Mouse (Mus musculus) limb, embryonic 14.5 days (tissue): ENCODE data around the gene St3gal3. TPM values are rescaled to one million over a fixed set of nuclear protein-coding genes. Genes with fewer than 3 reads are reported as not detected.

Experiments used
- ATAC-seq: fragments of 200-750 bp; cut with Nextera tagmentation; 2 replicates; pipeline ENCODE4 v1.8.0; 2017; ENCODE audit warnings: low read depth, moderate number of reproducible peaks, moderate TSS enrichment; ENCODE audit not compliant: low FRiP score
- DNase-seq: peaks from one replicate; pipeline ENCODE4 v3.0.0-alpha.2; 2015; ENCODE audit warnings: low spot score
- H3K27ac ChIP-seq: fragments of 300-500 bp; sonication (generic); replicated peaks from 2 replicates; pipeline ENCODE4 v1.5.1; 2014; ENCODE audit warnings: low read depth, mild to moderate bottlenecking, low read length, moderate library complexity, mixed read lengths
- H3K27me3 ChIP-seq: fragments of 300-500 bp; sonication (generic); 2 replicates; pipeline ENCODE4 v1.6.1; 2014; ENCODE audit warnings: low read length, mixed read lengths; ENCODE audit not compliant: control insufficient read depth, insufficient read depth
- H3K36me3 ChIP-seq: fragments of 300-500 bp; sonication (generic); 2 replicates; pipeline ENCODE4 v1.6.1; 2014; ENCODE audit warnings: mild to moderate bottlenecking, low read length, moderate library complexity, mixed read lengths; ENCODE audit not compliant: control insufficient read depth, insufficient read depth
- H3K4me1 ChIP-seq: fragments of 300-500 bp; sonication (generic); 2 replicates; pipeline ENCODE4 v1.6.1; 2014; ENCODE audit warnings: antibody characterized with exemption, low read length, mixed read lengths; ENCODE audit not compliant: control insufficient read depth, insufficient read depth
- H3K4me2 ChIP-seq: fragments of 300-500 bp; sonication (generic); replicated peaks from 2 replicates; pipeline ENCODE4 v1.6.1; 2014; ENCODE audit warnings: low read depth, mild to moderate bottlenecking, low read length, moderate library complexity; ENCODE audit not compliant: severe bottlenecking
- H3K4me3 ChIP-seq: fragments of 300-500 bp; sonication (generic); replicated peaks from 2 replicates; pipeline ENCODE4 v1.5.1; 2014; ENCODE audit warnings: low read length
- H3K9ac ChIP-seq: fragments of 300-500 bp; sonication (generic); 2 replicates; pipeline ENCODE4 v1.6.1; 2014; ENCODE audit warnings: mild to moderate bottlenecking, low read depth, low read length, moderate library complexity; ENCODE audit not compliant: severe bottlenecking
- H3K9me3 ChIP-seq: fragments of 300-500 bp; sonication (generic); 2 replicates; pipeline ENCODE4 v1.6.1; 2016; ENCODE audit warnings: low read length; ENCODE audit not compliant: control insufficient read depth
- POLR2A ChIP-seq: fragments of 200-500 bp; IDR thresholded peaks from 2 replicates; pipeline ENCODE4 v1.8.0; 2012; ENCODE audit warnings: inconsistent platforms, mild to moderate bottlenecking, moderate library complexity, borderline replicate concordance; ENCODE audit not compliant: insufficient read depth, insufficient read length; ENCODE audit errors: extremely low read depth
- WGBS: fragments of 180-500 bp; shearing (Covaris S2); extraction: QIAGEN DNeasy Blood & Tissue Kit; methylation state at CpG from one replicate; pipeline ENCODE4 v1.1.7; 2014; 5-methylcytosine and 5-hydroxymethylcytosine counted together
- polyA plus RNA-seq, 2 experiments: library from polyadenylated mRNA; depleted of rRNA in 1 of 2; stranded (reverse) in 1 of 2; unstranded in 1 of 2; fragments of >200 nt; fragmentation: Nextera tagmentation in 1 of 2; extraction: Ambion mirVana in 1 of 2; gene quantifications; 2 replicates each; pipeline versions ENCODE4 v1.2.1 to v1.2.3; 2012 to 2014

Gene St3gal3
- polyA plus RNA-seq, 2 experiments = 5.4 to 26.1 TPM

DNA sequence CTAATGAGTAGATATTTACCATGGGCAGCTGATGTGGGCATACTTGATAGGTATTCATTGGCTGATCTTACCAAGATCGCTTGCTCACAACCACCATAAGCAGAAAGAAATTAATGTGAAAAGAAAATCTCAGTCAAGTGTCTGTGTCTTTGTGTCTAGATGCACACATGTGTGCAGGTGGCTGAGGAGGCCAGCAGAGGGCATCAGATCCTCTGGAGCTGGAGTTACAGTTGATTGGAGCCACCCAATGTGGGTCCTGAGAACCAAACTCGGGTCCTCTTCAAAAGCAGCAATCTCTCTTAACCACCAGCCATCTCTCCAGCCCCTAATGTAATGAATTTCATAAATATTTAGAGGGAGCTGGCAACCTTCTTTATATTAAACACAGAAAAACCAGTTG lies 99.6 kb downstream of the St3gal3 start:
- Histone ChIP-seq H3K4me1 (peaks cover 15% of the 10 kb centered on the region), H3K4me3 (no peak overlapping the region), H3K9ac (no peak overlapping the region), H3K27me3 (no peaks in the 10 kb centered on the region), H3K9me3 (no peaks in the 10 kb centered on the region), H3K27ac (no peak overlapping the region), H3K36me3 (no peaks in the 10 kb centered on the region), H3K4me2 (no peak overlapping the region)
- DNase-seq (no peak), ATAC-seq (no peak)
- WGBS = 88% methylated on average over 2 of the region's 2 CpGs
- TF ChIP-seq POLR2A = no peak

DNA sequence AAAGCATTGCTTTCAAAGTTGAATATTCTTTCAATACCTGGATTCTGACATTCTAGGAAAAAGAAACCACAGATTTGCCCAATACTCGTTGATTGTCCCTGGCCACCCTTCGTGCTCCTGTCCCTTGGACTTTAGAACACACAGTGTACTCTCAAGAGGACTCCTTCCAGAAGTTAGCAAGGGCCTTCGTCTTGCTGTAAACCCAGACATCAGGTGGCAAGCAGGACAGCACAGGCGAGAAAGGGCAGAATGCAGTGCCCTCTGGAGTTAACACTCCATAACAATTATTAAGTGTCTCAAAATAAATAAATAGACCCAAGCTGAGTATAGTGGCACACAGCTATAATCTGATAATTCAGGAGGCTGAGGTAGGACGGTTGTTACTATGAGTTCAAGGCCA lies 101.7 kb downstream of the St3gal3 start:
- Histone ChIP-seq H3K4me2 (no peak overlapping the region), H3K4me1 (peaks cover 28% of the 10 kb centered on the region), H3K27me3 (no peaks in the 10 kb centered on the region), H3K27ac (no peak overlapping the region), H3K9ac (no peak overlapping the region), H3K4me3 (no peak overlapping the region), H3K9me3 (no peaks in the 10 kb centered on the region), H3K36me3 (no peaks in the 10 kb centered on the region)
- TF ChIP-seq POLR2A = no peak
- DNase-seq (no peak), ATAC-seq (no peak)
- WGBS = 81% methylated on average over 5 of the region's 5 CpGs

DNA sequence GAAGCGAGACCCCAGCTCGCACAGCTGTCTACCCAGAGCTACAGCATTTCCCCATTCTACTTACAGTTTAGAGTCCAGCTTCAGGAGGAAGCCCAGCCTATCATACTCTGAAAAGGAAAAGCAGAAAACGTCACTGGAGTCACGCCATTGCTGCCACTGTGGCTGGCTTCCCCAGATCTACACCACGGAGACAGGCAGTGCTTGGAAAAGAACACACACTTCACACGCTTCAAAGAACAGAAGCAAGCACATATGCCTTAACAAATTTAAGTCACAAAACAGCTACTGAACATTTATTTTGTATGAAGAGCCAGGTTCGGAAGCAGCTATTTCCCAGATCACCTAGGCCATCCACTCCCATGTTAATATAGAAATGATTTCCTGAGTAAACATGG lies 102.9 kb downstream of the St3gal3 start:
- ATAC-seq = no peak
- 84% methylated on average over 7 of the region's 7 CpGs for WGBS
- TF ChIP-seq POLR2A = no peak

DNA sequence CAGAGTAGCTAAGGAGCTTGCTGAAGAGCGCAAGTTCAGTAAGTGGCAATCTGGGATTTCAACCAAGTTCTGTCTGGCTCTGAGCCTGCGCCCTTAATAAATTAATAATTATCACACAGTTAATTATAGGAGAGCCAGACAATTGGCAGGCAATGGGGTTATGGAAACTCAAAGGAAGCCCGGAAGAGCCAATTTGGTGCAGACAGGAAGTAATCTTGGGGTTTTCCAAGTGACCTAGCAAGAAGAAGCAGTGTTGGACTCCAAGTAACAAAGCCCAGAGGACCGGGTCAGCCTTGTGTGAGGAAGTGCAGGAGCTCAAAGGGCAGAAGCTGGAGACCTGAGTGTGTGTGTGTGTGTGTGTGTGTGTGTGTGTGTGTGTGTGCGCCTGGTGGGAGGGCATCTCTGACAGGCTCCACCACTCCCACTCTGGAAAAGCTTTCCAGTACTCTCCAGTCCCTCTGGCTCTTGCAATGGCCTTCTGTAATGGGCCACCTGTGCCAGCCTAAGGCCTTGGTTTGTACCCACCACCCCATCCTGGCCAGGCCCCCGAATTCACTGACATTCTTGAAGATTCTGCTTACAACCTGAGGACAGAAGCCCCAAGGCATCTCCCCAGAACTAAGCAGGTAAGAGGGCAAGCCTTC lies 103.5 kb downstream of the St3gal3 start:
- Histone ChIP-seq H3K4me2 (no peak overlapping the region), H3K4me3 (no peak overlapping the region), H3K9me3 (no peaks in the 10 kb centered on the region), H3K27ac (no peak overlapping the region), H3K9ac (no peak overlapping the region), H3K27me3 (no peaks in the 10 kb centered on the region), H3K4me1 (peaks cover 18% of the 10 kb centered on the region), H3K36me3 (no peaks in the 10 kb centered on the region)
- DNase-seq (no peak), ATAC-seq (no peak)
- WGBS = 64% methylated on average over 6 of the region's 6 CpGs
- TF ChIP-seq POLR2A = no peak

More for the DNA sequence above, 102.9 kb downstream of the St3gal3 start:
- no peak for DNase-seq
- H3K4me1 ChIP-seq = peaks cover 18% of the 10 kb centered on the region
- no peaks in the 10 kb centered on the region for H3K9me3 ChIP-seq
- no peak overlapping the region for H3K4me3 ChIP-seq
- H3K27me3 ChIP-seq = no peaks in the 10 kb centered on the region
- no peak overlapping the region for H3K27ac ChIP-seq
- H3K4me2 ChIP-seq = no peak overlapping the region
- H3K9ac ChIP-seq = no peak overlapping the region
- no peaks in the 10 kb centered on the region for H3K36me3 ChIP-seq

DNA sequence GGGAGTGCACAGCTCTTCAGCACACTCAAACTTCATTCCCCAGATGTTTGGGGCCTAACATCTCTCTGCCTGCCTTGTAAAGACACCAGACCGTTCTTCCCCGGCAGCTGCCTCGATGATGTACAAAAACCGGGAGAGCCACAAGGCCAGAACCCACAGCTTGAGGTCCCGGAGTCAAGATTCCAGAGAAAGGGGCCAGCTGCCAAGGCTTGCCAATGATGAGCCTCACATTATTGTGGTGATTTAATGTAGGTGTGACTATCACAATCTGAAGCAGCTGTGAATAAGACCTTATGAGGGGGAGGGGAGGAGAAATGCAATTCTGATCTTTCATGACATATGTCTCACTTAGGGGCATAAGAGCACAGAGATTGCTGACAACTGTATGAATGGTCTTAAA lies 104.4 kb downstream of the St3gal3 start:
- Histone ChIP-seq H3K4me2 (no peak overlapping the region), H3K9ac (no peak overlapping the region), H3K4me1 (peaks cover 18% of the 10 kb centered on the region), H3K9me3 (no peaks in the 10 kb centered on the region), H3K4me3 (no peak overlapping the region), H3K27me3 (no peaks in the 10 kb centered on the region), H3K36me3 (no peaks in the 10 kb centered on the region), H3K27ac (no peak overlapping the region)
- 49% methylated on average over 5 of the region's 5 CpGs for WGBS
- ATAC-seq (no peak), DNase-seq (no peak)
- TF ChIP-seq POLR2A = no peak
